Mouse (Mus musculus): ENCODE data around the gene Smarcc1. TPM values are rescaled to one million over a fixed set of nuclear protein-coding genes. Genes with fewer than 3 reads are reported as not detected.
"Not testable (repeated sequence)": the region's sequence is repeated elsewhere in the genome, so short reads cannot be mapped to it uniquely, and the experiment has no call there.

Gene Smarcc1
- polyA plus RNA-seq, 1 experiment, result 33.6 TPM

DNA sequence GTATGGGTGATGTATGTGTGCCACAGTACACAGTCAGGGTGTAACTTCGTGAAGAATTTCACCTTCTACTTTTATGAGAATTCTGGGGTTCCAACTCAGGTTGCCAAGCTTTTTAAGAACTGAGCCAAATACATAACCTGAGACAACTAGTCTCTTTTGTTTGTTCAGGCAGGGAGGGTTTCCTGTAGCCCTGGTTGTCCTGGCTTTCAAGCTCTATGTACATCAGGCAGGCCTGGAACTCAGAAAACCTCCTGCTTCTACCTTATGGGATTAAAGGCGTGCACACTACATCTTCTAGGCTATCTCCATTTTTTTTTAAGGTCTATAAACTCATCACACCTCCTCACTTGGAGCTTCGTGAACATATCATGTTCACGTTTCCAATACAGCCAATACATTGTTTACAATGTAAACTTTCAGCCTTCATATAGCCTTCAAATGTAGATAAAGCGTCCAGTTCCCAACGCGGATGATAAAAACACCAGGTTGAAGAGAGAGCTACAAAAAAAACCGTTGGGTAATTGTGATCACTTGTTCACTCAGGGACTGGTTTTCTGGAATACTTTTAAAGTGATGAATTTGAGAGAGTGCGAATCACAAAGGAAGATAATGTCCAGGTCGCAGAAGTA is 13.5 kb downstream of the Smarcc1 start:
- no peak for DNase-seq (ENCODE audit: extremely low spot score in 1 of 2, low spot score in 1 of 2)

DNA sequence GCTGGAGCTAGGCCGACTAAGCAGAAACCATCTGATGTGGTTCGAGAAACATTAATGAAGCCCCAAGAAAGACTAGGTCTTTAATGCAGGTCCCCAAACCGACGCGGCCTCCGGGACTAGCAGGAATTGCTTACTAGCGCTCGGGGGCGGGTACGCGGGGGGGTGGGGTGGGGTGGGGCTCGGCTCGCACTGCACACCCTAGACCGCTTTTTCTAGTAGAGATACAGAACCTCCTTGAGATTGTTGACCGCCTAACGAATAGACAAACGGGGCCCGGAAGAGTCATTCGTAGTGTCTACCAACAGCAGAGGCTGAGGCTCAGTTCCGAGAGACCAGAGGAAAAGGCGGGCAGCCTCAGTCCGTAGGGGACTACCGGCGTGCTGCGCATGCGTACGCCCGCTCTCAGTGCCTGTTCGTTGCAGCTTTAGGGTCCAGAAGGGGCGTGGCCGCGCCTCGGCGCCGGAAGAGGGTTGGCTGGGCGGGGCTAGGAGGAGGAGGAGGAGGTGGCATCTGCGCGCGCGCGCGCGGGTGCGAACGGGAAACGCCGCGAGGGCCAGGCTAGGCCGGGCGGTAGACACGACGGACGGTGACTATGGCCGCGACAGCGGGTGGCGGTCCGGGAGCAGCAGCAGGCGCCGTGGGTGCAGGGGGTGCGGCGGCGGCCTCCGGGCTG is 14.2 kb downstream of the Smarcc1 start:
- DNase-seq (ENCODE audit: extremely low spot score in 1 of 2, low spot score in 1 of 2), result peak; percentile 96 to 99

DNA sequence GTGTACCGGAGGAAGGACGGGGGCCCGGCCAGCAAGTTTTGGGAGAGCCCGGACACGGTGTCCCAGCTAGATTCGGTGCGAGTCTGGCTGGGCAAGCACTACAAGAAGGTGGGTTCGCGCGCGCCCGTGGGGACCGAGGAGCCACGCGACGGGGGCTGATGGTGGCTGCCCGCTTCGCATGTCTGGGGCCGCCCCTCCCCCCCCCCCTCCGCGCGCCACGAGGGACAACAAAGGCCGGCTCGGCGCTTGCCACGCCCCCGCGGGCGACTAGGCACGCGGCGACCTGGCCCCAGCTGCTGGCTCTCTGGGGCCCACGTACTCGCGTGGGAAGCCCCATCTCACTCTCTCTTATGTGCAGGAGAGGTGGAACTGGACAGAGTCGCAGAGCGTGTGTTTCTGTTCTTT is 14.7 kb downstream of the Smarcc1 start:
- DNase-seq (ENCODE audit: extremely low spot score in 1 of 2, low spot score in 1 of 2), result peak in 1 of 2 experiments; percentile 23

DNA sequence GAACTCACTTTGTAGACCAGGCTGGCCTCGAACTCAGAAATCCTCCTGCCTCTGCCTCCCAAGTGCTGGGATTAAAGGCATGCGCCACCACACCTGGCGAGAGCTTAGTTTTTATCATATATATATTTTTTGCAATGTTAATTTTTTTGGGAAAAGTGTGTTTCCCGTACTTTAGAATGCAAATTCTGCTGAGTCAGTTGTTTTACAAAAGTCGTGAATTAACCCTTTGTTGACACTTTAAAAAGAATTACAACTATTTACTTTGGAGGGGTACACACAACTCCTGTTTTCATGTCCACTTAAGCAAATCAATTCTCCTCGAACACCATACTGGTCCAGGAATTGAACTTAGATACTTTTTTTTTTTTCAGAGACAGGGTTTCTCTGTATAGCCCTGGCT is 15.4 kb downstream of the Smarcc1 start:
- DNase-seq (ENCODE audit: extremely low spot score in 1 of 2, low spot score in 1 of 2), result no peak

DNA sequence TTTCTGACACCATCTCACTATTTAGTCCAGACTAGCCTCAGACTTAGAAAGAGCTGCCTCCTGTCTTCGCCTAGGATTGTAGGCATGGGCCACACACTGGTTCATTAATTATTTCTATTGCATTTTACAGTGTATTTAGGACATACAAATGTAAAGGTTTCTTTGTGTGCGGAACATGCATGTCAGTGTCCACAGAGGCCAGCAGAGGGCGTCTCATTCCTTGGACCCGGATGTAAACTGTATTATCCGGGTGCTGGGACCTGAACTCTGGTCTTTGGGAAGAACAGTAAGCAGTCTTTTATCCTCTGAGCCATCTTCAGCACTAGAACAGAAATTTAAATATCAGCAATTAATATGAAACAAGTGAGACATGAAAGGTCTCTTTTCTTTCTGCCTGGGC is 16.7 kb downstream of the Smarcc1 start:
- no peak for DNase-seq (ENCODE audit: extremely low spot score in 1 of 2, low spot score in 1 of 2)

DNA sequence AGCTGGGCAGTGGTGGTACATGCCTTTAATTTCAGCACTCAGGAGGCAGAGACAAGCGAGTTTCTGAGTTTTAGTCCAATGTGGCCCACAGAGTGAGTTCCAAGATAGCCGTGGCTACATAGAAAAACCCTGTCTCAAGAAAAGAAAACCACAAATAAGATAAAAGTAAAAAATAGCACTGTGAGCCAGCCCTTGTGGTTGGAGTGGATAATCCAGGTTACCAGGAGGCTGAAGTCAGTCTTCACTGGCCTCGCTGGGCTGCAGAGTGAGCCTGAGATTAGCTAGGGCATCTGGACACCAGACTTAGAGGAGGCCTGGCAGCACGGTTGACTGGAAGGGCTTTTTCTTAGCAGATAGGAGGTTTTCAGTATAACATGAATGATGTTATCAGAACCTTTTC is 21.6 kb downstream of the Smarcc1 start:
- no peak for DNase-seq (ENCODE audit: extremely low spot score in 1 of 2, low spot score in 1 of 2)

DNA sequence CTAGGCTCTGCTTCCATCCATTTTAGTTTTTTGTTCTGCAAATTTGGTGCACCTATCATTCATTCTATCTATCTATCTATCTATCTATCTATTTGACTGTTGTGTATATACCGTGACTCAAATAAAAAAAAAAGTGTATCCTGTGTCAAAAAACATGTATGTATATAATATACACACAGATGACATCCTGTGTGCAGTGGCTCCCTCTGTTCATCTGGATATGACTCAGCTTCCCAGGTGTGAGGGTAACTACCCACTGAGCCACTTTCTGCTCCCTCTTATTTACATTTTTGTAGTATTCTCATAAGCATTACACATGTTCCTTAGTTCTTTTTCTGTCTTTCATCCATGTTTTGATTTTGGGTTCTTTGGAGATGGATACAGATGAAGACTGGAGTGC is 24.6 kb downstream of the Smarcc1 start:
- no peak for DNase-seq (ENCODE audit: extremely low spot score in 1 of 2, low spot score in 1 of 2)

DNA sequence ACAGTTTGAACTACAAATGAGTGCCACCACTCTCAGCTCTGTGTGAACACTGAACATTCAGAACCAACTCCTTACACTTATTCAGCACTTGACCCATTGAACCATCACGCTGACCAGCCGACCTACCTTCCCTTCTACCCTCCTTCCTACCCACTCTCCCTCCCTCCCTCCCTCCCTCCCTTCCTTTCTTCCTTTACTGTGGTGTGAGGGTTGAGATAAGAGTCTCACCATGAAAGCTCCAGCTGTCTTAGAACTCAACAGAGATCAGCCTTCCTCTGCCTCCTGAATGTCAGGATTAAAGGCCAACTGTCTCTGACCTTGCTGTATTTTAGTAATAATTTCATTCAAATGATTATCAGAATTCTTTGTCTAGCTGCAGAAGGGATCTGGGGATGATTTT is 31.1 kb downstream of the Smarcc1 start:
- no peak for DNase-seq (ENCODE audit: extremely low spot score in 1 of 2, low spot score in 1 of 2)

DNA sequence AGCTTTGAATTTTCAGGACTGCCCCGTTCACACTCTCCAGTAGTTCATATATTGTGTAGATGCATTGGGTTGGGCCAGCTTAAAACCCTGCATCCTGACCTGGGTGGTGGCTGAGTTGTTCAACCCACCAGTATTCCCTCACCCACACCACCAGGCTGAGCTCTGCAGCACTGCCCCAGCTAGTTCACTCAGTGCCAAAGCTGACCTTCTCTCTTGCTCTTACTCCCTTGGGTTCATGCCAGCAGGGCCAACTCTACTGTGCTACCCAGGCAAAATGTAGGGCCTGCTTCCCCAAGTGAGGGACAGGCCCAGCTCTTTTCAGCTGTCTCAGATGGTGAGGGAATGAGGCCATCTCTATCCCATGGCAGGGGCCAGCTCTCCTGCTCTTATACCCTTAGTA is 41.5 kb downstream of the Smarcc1 start:
- DNase-seq (ENCODE audit: extremely low spot score in 1 of 2, low spot score in 1 of 2), result no peak

DNA sequence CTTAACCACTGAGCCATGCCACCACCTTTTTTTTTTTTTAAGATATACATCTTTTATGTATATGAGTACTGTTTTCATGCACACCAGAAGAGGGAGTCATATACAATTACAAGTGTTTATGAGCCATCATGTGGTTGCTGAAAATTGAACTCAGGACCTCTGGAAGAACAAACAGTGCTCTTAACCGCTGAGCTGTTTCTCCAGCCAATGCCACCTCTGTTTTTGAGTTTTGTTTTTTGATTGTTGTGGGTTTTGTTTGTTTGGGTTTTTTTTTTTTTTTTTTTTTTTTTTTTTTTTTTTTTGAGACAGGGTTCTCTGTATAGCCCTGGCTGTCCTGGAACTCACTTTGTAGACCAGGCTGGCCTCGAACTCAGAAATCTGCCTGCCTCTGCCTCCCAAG is 43.0 kb downstream of the Smarcc1 start:
- not testable (repeated sequence) for DNase-seq (ENCODE audit: extremely low spot score in 1 of 2, low spot score in 1 of 2)

DNA sequence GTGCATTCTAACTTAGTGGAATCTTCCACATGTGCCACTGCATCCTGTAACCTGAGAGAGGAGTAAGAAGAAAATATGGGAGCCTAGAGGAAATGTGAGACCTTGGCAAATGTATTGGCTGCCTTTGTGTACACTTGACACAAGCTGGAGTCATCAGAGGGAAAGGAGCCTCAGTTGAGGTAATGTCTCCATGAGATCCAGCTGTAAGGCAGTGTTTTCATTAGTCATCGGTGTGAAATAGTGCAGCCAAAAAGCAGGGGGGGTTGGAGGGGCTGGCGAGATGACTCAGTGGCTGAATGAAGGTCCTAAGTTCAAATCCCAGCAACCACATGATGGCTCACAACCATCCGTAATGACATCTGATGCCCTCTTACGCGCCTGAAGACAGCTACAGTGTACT is 44.9 kb downstream of the Smarcc1 start:
- no peak for DNase-seq (ENCODE audit: extremely low spot score in 1 of 2, low spot score in 1 of 2)

DNA sequence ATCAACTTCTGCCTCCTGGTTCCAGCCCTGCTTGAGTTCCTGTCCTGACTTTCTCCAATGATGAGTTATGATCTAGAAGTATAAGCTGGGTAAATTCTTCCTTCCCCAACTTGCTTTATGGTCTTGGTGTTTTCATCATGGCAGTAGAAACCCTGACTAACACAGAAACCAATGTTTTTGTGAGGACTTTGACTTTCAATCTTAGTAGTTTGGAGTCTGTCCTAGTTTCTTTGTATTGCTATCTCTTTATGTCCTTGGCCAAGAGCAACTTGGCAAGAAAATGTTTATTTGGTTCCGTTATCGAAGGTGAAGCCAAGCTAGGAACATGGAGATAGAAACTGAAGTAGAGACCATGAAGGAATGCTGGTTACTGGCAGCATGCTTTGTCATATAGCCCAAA is 45.6 kb downstream of the Smarcc1 start:
- no peak for DNase-seq (ENCODE audit: extremely low spot score in 1 of 2, low spot score in 1 of 2)

DNA sequence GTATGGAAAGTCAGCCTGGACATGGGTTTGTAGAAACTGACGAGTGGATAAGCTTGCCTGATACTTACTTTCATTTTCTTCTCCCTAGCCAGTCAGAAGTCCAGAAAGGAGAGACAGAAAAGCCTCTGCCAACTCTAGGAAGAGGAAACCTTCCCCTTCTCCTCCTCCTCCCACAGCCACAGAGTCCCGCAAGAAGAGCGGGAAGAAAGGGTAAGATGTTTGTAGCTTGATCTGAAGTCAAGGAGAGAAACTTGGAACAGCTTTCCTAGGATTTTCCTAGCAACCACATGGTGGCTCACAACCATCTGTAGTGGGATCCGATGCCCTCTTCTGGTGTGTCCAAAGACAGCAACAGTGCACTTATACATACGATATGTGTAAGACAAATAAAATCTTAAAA is 53.4 kb downstream of the Smarcc1 start:
- DNase-seq (ENCODE audit: extremely low spot score in 1 of 2, low spot score in 1 of 2), result peak in 1 of 2 experiments; percentile 64

DNA sequence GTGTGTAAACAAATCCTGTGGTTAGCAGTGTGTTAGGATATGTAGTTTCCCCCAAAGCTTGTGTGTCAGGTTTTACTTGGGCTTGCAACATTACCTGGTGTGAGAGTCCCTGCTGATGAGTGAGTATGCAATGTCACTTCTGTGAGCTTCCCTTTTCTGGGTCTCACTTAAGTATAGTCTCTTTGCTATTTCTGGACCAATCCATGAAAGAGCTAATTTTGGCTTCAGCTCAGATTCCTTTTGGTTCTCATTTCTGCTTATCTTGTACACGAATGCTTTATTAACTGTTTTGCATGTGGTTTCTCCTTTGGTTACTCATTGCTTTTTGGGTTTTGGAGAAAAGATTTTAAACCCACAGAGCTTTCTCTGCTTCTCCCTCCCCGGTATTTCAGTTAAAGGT is 82.4 kb downstream of the Smarcc1 start:
- DNase-seq (ENCODE audit: extremely low spot score in 1 of 2, low spot score in 1 of 2), result no peak

DNA sequence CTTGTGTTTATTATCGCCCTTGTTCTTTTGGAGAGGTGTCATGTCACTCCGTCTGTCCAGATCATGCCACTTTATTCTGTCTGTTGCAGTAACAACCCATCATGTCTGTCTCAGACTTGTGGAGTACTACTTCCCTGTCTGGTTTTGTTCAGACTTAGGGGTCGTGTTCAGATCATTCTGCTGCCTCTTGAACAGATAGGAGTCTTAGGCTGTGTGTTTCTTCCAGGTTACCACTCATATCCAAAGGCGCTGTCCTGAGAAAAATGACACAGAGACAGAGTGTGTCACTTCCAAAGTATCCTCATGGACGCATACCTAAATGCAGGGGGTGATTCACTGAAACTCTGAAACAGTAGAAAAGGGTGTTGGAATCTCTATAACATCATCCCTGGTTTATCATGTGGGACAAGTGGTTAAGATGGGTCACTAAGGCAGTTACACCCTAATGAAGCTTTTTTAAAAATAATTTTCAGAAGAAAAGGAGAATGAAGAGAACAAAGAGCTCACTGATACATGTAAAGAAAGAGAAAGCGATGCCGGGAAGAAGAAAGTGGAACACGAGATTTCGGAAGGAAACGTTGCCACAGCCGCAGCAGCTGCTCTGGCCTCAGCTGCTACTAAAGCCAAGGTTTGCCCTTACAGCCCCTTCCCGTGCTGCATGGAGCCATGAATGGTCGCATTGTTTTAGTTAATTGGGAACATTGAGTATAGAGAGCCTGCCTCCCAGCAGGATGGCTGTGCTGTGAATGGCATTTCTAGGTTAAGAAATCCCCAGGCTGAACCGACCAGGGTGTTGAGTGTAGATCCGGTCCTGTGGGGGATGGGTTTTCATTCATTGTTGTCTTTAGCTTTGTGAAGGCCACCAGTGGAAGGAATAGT is 88.3 kb downstream of the Smarcc1 start:
- peak; percentile 77 to 80 for DNase-seq (ENCODE audit: extremely low spot score in 1 of 2, low spot score in 1 of 2)

DNA sequence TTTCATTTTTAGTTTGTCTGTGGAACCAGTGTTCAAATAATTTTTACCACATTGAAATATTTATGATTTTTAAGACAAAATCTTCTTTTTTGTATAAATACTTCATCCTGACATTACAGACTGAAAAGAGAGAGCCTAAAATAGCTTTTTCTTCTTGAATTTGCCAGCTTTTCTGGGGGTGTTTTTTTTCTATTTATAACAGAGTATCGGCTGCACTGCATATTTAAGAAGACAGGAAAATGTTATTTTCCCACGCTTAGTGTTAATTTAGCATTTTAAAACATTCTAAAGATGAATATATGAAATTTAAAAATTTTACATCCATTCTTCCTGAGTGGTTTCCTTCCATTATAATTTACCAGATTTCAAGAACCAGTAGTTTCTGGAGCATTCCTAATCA is 88.9 kb downstream of the Smarcc1 start:
- no peak for DNase-seq (ENCODE audit: extremely low spot score in 1 of 2, low spot score in 1 of 2)

DNA sequence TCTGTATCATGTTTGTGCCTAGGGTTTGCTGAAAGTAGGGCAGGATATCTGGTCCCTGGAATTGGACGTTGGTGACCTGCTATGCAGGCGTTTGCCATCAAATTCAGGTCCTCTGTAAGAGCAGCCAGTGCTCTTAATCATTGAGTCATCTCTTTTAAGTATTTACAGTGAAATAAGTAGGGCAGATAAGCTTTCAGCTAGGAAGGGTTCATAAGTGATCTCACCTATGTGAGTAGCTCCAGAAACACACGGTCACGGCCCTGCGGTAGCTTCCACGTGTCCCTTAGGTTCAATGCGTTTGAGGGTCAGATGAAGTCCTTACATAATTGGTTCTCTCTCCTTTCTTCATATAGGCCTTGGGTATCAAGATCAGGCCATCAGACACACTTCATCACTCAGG is 90.8 kb downstream of the Smarcc1 start:
- no peak for DNase-seq (ENCODE audit: extremely low spot score in 1 of 2, low spot score in 1 of 2)

DNA sequence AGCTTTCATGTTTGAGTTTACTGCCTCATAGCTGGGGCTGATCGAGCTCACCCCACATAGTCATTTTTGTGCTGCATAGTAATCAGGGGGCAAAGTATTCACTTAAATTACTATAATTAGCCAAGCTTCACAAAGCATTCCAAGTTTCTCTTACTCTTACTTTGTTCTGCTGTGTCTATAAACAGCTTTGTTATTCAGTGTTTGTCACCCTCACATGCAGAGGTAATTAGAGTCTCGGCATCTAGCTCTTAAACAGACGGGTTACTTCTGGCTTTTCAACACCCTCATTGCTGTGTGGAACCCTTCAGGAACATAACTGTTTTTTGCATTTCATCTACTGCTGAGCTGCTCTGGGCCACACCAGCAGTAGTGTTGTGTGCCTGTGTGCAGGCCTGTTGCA is 91.5 kb downstream of the Smarcc1 start:
- no peak for DNase-seq (ENCODE audit: extremely low spot score in 1 of 2, low spot score in 1 of 2)

DNA sequence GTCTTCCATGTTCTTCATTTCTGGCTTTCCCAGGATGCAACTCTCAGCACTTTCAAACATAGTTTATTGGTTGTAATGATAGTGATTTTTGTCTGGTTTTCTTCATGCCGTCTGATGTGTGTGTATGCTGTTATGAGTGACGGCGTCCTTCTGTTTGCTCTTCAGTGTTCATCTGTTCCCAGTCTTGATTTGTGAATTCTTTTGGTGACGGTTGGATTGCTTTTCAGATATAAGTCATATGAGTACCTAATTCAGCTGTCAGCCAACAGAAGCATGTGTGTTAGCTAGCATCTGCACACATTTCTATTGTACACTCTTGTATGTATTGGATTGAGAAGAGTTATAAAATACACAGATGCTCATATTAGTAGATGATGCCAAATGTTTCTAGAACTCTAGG is 106.8 kb downstream of the Smarcc1 start:
- DNase-seq (ENCODE audit: extremely low spot score in 1 of 2, low spot score in 1 of 2), result no peak

DNA sequence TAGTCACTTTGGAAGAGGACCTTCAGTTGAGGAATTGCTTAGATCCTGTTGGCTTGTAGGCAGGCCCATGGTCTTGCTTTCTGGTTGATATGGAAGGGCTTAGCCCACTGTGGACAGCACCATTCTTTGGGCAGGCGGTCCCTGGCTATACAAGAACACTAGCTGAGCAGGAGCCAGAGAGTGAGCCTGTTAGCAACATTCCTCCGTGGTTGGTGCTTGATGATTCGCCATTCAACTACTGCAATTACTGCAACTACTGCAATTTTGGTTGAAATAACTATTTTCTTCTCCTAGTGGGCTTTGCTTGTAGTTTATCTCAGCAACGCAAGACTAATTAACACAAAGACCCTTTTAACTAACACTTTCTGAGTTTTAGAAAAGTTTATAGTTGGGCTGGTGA is 108.7 kb downstream of the Smarcc1 start:
- no peak for DNase-seq (ENCODE audit: extremely low spot score in 1 of 2, low spot score in 1 of 2)

DNA sequence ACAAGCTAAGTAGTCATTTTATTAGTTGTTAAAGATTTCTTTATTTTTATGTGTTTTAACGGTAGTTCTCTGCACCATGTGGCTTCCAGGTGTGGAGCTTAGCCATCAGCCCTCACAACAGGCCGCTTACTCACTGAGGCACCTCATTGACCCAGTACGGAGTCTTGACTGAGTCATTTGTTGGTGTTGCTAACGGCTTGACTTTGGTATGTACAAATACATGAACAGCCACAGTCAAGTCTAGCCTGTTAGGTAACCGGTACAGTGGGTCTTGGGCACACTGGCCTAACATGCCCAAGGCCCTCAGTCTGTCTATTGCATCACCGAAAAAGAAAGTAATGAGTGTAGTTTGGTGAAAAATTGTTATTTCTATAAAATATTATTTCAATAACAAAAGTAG is 111.2 kb downstream of the Smarcc1 start:
- DNase-seq (ENCODE audit: extremely low spot score in 1 of 2, low spot score in 1 of 2), result no peak

DNA sequence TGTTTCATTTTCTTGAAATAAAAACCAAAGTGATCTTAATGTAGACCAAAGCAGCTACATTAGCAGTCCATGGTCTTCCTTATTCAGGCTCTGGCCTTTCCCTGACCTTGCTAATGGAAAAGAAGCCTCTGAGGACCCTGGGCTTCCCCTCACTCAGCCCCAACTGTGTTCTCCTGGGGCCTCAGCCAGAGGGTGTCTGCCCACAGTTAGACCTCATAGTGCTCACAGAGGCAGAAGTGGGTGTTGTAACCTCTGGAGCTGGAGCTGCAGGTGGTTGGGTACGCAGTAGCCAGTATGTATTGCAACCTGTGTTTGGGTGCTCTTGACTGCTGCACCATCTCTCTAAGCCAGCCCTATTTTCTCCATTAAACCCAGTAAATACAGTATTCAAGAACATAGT is 111.6 kb downstream of the Smarcc1 start:
- no peak for DNase-seq (ENCODE audit: extremely low spot score in 1 of 2, low spot score in 1 of 2)

Data from frontal cortex, adult 2 months (tissue).